ENCODE assay signal across 24 mouse cellular contexts in the genomic region with DNA sequence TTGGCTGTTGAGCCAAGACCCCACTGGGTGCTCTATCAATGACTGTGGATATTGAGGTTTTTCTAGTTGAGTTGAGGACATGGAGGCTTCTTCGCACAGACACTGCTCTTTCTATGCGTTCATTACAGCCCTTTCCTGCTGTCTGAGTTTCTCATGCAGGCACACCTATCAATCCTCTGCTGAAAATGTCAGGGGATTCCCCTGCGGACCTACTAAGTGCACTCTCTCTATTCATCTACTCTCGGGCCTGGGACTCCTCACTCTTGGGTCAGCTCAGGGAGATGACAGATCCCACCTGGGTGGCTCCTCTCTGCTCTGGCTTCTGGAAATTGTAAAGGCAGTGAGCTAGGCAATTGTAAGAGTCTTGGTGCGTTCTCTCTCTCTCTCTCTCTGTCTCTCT. TPM values are rescaled to one million over a fixed set of nuclear protein-coding genes. Genes with fewer than 3 reads are reported as not detected.
DNase-seq lines count a peak whose midpoint lies in the region; ATAC-seq and TF ChIP-seq lines count a peak whose summit lies in the region.
"Had no signal": no experiment of that assay in that cellular context is flagged by ENCODE, and none has a peak within 500 bp of the region (broad histone marks: within the 10 kb centered on the region; RNA-seq: fewer than 3 reads in every experiment).

No protein-coding gene starts in this region.

- TF ChIP-seq EP300 in heart, postnatal 0 days (IDR thresholded peaks at IDR 0.05; ENCODE audit: low read depth), result no peak

- no peak overlapping the region for H3K9ac ChIP-seq in heart, postnatal 0 days (replicated peaks; ENCODE audit: low read depth, low read length)
- H3K9ac ChIP-seq: embryonic facial prominence, embryonic 13.5 days; embryonic facial prominence, embryonic 15.5 days; forebrain, embryonic 12.5 days had no signal

- no peak overlapping the region for H3K4me3 ChIP-seq in gastrocnemius, adult 2 months
- no peak overlapping the region for H3K4me3 ChIP-seq in heart, postnatal 0 days (ENCODE audit: low read depth, low read length)
- H3K4me3 ChIP-seq in kidney, adult 2 months (ENCODE audit: insufficient read depth, low read depth, low read length), result no peak overlapping the region
- H3K4me3 ChIP-seq: embryonic facial prominence, embryonic 13.5 days; embryonic facial prominence, embryonic 15.5 days; erythroblast, embryonic 14.5 days; forebrain, embryonic 10.5 days; forebrain, embryonic 12.5 days had no signal

- no peak for ATAC-seq in heart, postnatal 0 days (ENCODE audit: insufficient read depth, low read depth)
- ATAC-seq: forebrain, embryonic 16.5 days had no signal

- DNase-seq in gastrocnemius, adult 2 months, result no peak
- no peak for DNase-seq in gastrocnemius, postnatal 10 days
- DNase-seq in heart, postnatal 0 days (ENCODE audit: low spot score), result peak; percentile 4
- no peak for DNase-seq in heart, postnatal 36 days
- no peak for DNase-seq in kidney, adult 2 months
- DNase-seq in kidney, adult 8-10 months, result no peak
- no peak for DNase-seq in B cell, adult 2 months
- DNase-seq: adrenal gland, adult 2 months; adrenal gland, postnatal 10 days; adrenal gland, postnatal 25 days; cerebellum, adult 11 months; cerebellum, adult 18-20 months; cerebellum, adult 8-10 months; cerebellum, adult 9-11 months; cerebellum, postnatal 14 days; cerebellum, postnatal 36 days; embryo, embryonic 11 days had no signal

- 82% methylated on average over 5 of the region's 5 CpGs for WGBS in heart, postnatal 0 days
- 81% methylated on average over 5 of the region's 5 CpGs for WGBS in kidney, adult 2 months

- H3K27ac ChIP-seq in gastrocnemius, adult 2 months, result peak overlapping the region; percentile 6
- no peak overlapping the region for H3K27ac ChIP-seq in heart, postnatal 0 days (ENCODE audit: low read depth)
- H3K27ac ChIP-seq in kidney, adult 2 months (ENCODE audit: insufficient read depth, low read depth, low read length), result 0 out of 2 replicates have a peak overlapping the region, but pooled peaks have one; percentile 7
- H3K27ac ChIP-seq: embryonic facial prominence, embryonic 13.5 days; embryonic facial prominence, embryonic 15.5 days; forebrain, embryonic 10.5 days; forebrain, embryonic 12.5 days had no signal

- H3K9me3 ChIP-seq in heart, postnatal 0 days (replicated peaks; ENCODE audit: control insufficient read depth, low read length), result no peaks in the 10 kb centered on the region
- H3K9me3 ChIP-seq: embryonic facial prominence, embryonic 13.5 days; embryonic facial prominence, embryonic 15.5 days; forebrain, embryonic 10.5 days; forebrain, embryonic 12.5 days; G1E had no signal

- TF ChIP-seq CTCF in gastrocnemius, adult 2 months (IDR thresholded peaks at IDR 0.05), result no peak
- no peak for TF ChIP-seq CTCF in heart, postnatal 0 days (IDR thresholded peaks at IDR 0.05; ENCODE audit: low read depth)
- TF ChIP-seq CTCF in kidney, adult 2 months (conservative IDR thresholded peaks at IDR 0.05; ENCODE audit: insufficient read depth, insufficient read length, low read depth, low read length), result no peak

- H3K36me3 ChIP-seq in heart, postnatal 0 days (replicated peaks; ENCODE audit: control insufficient read depth, insufficient read depth, low read length), result peaks cover 10% of the 10 kb centered on the region; the same call in 1 of the 2 replicates
- no peaks in the 10 kb centered on the region; the same call in 1 of the 2 replicates for H3K36me3 ChIP-seq in kidney, adult 2 months (ENCODE audit: control insufficient read depth, insufficient read depth, low read length)
- H3K36me3 ChIP-seq: embryonic facial prominence, embryonic 13.5 days; embryonic facial prominence, embryonic 15.5 days; forebrain, embryonic 10.5 days; forebrain, embryonic 12.5 days; G1E had no signal

- TF ChIP-seq POLR2A in kidney, adult 2 months (IDR thresholded peaks at IDR 0.05; ENCODE audit: low read depth, low read length), result no peak

- intact Hi-C loops in gastrocnemius, adult 2 months (cut with DNase I), result loop anchor here (2.0 to 10.0 kb wide), 2 partner anchors 59 to 225 kb away; no protein-coding TSS in a partner anchor
- intact Hi-C loops in heart, postnatal 36 days (cut with DNase I), result loop anchor here (2.0 to 10.0 kb wide), 2 partner anchors 155 to 235 kb away; no protein-coding TSS in a partner anchor

- no peak overlapping the region for H3K4me2 ChIP-seq in heart, postnatal 0 days (ENCODE audit: low read depth, low read length)
- H3K4me2 ChIP-seq: embryonic facial prominence, embryonic 13.5 days; embryonic facial prominence, embryonic 15.5 days; forebrain, embryonic 12.5 days had no signal

- H3K4me1 ChIP-seq in heart, postnatal 0 days (ENCODE audit: control insufficient read depth, insufficient read depth), result peaks cover 20% of the 10 kb centered on the region; the same call in 1 of the 2 replicates
- peaks cover 30% of the 10 kb centered on the region for H3K4me1 ChIP-seq in kidney, adult 2 months (ENCODE audit: control insufficient read depth, insufficient read depth, low read length)
- H3K4me1 ChIP-seq: embryonic facial prominence, embryonic 15.5 days had no signal

- H3K27me3 ChIP-seq in heart, postnatal 0 days (ENCODE audit: control insufficient read depth, insufficient read depth, low read length), result no peaks in the 10 kb centered on the region
- no peaks in the 10 kb centered on the region for H3K27me3 ChIP-seq in kidney, adult 2 months (replicated peaks; ENCODE audit: control insufficient read depth, insufficient read depth, low read length)
- H3K27me3 ChIP-seq: embryonic facial prominence, embryonic 13.5 days; embryonic facial prominence, embryonic 15.5 days; forebrain, embryonic 12.5 days had no signal

RNA-seq across cellular contexts. Expression of a gene that starts 23.9 kb away (rescaled TPM):
- total RNA-seq in gastrocnemius, adult 2 months (2021), result 10 to 100 TPM; 22.6 to 25.5 TPM
- 10 to 100 TPM; 29.5 to 32.4 TPM for total RNA-seq in gastrocnemius, postnatal 10 days (2021)
- 9.2 and 16.9 TPM in 2 replicates for total RNA-seq in heart, postnatal 0 days (2014; rRNA removed; ENCODE audit: low replicate concordance)
- 10.1 and 11.0 TPM in 2 replicates for polyA plus RNA-seq in heart, postnatal 0 days (2015; fragmentation: Nextera tagmentation; extraction: Ambion mirVana)
- total RNA-seq in heart, postnatal 36 days (2021), result 10 to 100 TPM; 22.0 to 24.0 TPM
- 12.4 and 14.9 TPM in 2 replicates for polyA plus RNA-seq in kidney, adult 2 months (2012; rRNA removed)
